Mouse (Mus musculus): ENCODE results near the gene Olfr750. TPM values are rescaled to one million over a fixed set of nuclear protein-coding genes. Genes with fewer than 3 reads are reported as not detected.

Olfr750 gene
- polyA plus RNA-seq, 3 experiments from 2014 or later, result 0.48 TPM; not detected in 2

DNA sequence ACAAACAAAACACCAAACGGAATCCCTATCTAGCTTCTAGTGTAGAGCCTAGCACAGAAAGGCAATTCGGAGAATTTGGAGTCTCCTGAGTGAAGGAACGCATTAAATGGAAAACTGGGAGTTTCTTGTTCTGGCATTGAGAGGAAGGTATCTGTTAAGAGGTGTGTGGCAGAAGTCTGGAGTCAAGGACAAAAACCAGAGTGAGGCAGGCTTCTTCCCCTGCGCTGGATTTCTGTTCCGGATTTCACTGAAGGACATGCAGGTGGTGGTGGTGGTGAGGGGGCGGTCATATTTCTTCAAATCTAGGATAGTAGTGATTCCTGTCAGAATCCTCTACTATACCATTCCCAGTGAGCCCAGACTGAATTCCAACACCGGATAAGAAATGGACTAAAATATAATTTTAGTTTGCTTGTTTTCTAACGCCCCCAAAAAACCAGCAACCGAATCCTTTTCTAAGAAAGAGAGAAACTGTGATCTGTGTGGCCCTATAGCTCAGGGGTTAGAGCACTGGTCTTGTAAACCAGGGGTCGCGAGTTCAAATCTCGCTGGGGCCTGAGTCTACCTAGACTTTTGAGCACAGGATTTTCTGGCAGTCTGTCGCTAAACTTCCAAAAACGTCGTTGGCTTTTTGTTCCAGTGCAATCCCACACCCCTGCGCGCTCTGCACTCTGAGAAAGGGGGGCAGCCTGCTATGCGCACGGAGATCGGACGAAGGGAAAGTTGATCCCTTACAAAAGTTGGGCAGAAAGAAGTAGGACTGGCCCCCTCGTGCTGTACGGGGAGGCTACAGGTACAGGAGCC, 14.1 kb upstream of the Olfr750 start:
- peak; percentile 7 for ATAC-seq

DNA sequence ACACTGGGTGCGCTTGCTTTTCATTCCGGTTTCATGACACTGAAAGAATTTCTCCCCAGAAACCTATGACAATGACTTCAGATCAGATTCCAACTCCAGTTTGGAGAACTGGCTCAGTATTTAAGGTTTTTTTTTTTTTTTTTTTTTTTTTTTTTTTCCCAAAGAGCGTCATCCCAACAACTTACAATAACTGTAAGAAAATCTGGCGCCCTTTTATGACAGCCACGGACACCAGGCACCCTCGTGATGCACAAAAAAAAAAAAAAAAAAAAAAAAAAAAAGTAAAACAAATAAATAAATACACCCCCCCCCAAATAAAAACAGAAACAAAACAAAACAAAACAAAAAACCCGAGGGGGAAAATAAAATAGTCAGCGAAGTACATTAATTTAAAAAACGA, 13.5 kb upstream of the Olfr750 start:
- no peak for ATAC-seq

DNA sequence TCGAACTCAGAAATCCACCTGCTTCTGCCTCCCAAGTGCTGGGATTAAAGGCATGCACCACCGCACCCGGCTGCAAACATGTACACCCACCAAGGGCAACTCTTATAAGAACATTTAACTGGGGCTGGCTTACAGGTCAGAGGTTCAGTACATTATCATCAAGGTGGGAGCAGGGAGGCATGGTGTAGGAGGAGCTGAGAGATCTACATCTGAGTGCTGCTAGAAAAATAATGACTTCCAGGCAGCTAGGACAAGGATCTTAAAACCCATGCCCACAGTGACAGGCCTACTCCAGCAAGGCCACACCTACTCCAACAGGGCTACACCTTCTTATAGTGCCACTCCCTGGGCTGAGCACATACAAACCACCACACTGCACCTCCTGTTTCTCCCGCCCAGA, 11.7 kb upstream of the Olfr750 start:
- no peak for ATAC-seq

DNA sequence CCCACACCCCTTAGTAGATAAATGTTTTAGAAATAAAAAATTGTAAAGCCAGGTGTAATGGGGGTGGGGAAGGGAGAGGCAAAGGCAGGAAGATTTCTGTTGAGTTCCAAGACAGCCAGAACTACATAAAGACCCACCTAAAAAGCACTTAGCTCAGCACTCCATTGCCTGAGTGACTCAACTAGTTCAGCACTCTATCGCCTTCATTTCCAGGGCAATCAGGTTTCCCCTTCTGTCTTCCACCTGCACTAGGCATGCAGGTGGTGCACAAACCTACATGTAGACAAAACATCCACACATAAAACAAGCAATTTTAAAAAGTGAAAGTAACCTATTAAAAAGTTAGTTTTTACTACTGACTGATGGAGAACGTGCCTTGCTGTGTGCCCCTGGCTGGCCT, 10.9 kb upstream of the Olfr750 start:
- ATAC-seq, result no peak

DNA sequence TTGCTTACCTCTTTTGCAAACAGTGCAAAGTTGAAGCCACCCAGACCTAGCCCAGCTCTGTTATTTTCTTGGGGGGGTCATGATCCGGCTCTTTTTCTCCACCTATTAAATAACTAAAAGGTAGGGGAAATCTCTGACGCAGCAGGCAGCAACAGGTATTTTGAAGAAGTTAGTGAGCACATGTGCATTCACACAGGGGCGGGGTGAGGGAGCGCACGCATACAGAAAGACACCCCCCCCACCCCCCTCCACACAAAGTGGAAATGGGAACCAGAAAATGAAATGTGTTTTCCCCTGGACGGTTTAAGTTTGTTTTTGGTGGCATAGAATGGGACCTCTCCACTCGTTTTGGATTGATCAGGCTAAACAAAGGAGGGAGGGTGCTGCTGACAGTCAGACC, 9.6 kb upstream of the Olfr750 start:
- ATAC-seq, result no peak

DNA sequence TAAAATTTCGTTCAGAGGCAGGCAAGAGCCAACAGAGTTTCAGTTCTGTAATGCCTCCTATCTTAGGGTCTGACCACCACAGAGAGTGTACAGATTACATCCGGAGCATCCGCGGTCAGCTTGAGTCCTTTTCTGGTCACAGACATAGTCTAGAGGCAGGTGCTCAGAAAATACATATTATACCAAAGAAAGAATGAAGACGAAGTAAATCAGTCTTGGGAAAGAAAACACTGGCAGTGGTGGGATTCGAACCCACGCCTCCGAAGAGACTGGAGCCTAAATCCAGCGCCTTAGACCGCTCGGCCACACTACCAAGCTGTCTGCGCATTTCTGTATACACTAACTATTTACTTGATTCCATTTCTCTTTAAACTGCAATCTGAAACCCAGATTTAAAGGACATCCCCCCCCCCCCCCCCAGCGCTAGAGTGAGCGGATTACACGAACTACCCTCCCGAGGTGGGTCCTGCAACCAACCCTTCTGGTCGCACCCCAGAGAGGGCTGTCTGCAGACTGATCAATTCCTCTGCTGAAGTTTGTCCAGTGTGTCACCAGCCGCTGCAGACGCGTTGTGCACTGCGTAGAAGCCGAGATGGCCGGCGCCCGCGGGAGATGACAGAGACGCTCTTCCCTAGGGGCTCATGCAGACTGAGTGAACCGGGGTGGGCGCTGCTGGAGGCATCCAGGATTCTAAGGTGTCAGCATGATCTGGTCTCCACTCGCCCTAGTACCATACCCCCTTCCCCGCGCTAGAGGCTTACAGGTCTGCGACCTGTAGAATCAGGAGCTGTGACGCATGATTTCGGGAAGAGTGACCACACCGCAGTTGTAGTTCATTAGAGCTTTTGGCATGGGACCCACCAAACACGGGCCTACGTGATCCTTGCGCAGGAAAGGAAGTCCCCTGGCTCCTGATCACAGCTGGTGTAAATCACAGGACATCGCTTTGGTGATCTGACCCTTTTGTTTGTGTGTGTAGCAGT, 8.7 kb upstream of the Olfr750 start:
- peak; percentile 71 for ATAC-seq

DNA sequence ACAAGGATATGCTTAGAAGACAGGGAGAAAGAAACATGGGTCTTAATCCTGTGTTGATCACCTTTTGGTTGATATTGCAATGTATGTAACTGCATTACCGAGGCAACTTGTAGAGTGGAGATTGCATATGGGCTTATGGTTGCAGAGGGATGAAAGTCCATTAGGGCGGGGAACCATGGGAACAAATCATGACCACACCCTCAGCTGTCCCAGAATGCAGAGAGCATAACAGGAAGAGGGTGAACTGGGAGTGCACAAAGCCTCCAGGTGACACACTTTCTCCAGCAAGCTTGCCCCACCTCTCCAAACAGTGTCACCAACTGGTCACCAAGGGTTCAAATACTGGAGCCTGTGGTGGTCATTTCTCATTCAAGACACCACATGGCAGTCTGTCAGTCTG, 6.8 kb upstream of the Olfr750 start:
- no peak for ATAC-seq

DNA sequence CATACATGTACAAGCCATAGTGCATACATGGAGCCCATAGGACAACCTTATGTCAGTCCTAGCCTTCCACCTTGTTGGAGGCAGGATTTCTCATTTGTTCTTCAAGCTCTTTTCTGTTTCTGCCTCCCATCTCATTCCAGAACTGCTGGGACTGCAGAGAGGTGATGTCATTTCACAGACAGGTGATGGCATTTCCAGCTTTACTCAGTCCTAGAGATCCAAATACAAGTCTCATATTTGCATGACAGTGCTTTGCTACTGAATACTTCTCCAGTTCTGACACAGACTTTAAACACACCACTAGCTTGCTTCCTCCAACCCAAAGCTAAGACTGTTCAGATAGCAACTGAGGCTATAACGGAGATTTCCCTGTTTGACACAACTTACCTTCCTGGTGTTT, 4.9 kb upstream of the Olfr750 start:
- no peak for ATAC-seq

DNA sequence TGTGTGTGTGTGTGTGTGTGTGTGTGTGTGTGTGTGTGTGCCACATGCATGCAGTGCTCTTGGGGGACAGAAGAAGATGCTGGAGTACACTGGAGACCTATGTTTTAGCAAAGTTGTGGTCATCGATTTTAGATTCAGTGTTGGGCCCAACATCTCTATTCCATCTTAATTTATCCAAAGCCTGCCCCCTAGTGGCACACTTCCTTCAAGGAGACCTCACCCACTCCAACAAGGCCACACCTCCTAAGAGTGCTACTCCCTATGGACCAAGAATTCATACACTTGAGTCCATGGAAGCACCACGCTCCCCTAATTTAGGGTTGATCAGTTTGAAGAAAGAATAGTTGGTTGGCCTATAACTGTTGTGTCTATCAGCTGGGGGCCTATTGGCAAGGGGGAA, 4.6 kb downstream of the Olfr750 start:
- no peak for ATAC-seq

DNA sequence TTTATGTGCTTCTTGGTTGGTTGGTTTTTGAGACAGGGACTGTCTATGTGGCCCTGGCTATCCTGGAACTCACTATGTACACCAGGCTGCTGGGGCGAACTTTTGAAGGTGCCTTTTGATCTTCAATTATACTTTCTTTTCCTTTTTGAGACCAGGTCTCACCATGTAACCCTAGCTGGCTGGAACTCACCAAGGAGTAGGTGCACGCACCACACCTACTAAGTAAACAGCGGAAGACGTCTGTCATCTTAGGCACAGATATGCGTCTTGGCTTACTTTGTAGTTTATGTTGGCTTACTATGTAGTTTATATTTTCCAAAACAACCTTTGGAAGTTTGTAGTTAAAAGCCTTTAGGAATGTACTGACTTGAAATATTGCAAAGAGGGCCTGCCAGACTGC, 5.3 kb downstream of the Olfr750 start:
- ATAC-seq, result no peak

DNA sequence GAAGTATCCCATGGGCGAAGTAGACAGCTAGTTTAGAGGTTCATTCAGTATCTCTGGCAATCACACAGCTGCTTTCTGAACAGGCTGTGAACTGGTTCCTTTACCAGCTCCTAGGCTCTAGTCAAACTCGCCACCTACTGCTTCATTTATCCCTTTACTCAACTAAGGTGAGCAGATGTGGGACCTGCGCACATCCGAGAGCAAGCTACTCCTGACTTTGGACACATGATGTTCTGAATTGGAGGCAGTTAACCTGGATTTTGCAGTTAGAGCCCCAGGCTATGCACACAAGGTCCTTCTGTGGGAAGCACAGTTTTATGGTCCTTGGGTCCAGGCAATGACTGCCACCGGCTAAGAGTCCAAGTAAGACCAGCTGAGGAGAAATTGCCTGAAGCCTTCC, 13.5 kb downstream of the Olfr750 start:
- no peak for ATAC-seq

DNA sequence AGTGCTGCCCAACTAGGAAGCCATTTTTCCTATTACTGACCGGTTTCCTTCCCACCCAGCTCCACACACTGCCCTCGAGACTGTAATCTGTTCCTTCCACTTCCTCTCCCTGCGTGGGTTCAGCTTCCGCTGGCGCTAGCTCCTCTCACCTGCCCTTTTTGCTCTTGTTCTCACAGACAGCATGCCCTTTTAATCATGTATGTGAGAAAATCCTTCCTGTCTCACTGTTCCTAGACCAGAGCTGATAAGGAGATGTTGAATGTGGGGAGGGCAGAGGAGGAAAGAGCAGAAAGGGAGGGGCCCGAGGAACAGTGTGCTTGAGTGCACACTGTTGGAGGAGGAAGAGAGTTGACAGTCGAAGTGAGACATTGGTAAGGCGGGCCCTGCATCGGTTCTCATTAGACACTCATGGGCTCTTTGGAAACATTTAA, 16.8 kb downstream of the Olfr750 start, which contains the start of gene Rnase12:
Rnase12 (minus strand) TSS at position 261 of the 431 bp plus-strand sequence.
- peak; percentile 60 for ATAC-seq

DNA sequence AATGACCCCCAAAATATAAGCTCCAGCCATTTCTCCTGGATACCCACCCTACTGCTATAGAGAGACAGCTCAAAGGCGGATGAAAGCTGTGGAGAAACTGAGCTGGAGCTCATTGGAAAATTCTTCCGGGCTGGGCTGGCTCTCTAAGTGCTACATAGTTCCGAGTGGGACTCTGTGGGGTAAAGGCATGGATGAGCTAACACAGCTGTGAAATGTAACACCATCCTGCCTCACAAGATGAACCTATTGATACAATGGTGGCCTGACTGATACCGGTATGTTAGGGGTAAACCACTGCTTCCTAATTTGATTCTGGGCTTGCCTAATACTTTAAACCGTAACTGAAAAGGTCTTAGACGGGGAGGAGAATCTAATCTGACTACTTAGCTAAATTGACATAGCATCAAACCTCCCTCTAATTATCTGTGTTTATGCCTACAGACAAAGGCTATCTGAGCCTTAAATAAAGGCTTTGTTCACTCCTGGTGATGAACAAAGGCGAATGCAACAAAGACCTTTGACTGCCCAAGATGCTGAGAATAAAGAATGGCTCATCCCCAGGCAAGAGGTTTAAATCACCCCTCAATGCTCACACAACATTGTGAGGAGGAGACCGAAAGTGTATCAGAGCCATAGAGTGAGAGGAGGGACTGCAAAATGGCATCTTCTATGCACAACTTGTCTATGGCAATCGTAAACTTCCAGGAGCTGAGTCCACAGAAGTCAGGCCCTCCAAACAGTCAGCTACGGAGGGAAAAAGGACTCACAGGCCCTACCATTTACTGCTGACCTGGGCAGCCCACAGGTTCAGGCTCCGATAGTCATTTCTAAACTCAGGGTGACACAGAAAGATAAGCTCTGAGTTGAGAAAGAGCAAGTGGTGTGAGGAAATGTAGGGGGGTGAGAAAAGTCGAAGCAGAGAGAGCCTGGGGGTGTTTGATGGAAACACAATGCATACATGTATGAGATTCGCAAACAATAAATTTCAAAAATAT, 19.7 kb downstream of the Olfr750 start:
- ATAC-seq, result no peak

DNA sequence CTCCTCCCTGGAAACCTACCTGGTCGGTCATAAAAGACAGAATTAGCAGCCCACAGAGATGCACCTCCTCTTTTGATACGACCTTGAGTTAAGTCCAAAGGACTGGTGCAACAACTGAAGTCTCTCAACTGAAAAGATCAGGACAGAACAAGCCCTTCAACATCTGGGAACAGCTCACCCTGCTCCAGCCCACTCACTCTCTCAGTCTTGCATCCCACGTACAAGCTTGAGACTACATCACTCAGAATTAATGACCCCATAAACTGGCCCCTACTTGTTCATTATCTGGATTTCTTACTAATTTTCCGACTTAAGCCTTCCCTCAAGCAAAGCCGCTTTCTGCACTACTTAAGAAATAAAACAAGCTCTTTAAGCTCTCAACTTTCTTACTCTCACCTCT, 21.1 kb downstream of the Olfr750 start:
- ATAC-seq, result no peak

DNA sequence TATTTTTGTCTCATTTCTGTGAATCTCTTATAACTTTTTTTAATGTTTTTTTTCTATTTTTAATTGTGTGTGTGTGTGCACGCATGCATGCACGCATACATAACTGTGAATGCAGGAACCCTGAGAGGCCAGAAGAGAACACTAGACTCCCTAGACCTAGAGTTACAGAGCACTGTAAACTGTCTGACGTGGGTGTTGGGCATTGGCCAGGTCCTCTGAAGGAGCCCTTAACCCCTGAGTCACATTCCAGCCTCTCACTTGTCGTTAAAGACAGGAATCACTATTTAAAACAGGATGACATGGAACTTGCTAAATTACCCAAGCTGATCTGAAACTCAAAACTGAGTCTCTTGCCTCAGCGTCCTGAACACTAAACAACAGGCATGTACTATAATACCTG, 22.3 kb downstream of the Olfr750 start:
- no peak for ATAC-seq

DNA sequence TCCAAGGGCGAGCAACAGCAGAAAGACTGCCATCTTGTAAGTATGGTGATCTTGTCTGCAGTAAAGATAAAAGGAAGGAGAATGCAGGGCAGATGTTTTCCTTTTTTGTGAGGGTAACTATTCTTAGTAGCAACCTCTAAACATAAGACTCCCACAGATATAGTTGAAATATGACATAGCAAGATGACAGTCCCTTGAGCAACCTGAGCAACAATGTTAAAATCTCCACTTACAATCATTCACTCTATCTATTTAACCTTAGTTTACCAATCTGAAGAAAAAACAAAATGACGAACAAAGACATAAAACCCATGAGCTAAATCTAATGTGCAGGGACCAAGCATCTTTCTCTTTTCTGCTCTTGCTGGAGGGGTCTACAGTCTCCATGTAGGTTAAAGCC, 24.2 kb downstream of the Olfr750 start, which contains the start of gene Rnase11:
Rnase11 (minus strand) TSS at position 101 of the 400 bp plus-strand sequence.
- no peak for ATAC-seq

DNA sequence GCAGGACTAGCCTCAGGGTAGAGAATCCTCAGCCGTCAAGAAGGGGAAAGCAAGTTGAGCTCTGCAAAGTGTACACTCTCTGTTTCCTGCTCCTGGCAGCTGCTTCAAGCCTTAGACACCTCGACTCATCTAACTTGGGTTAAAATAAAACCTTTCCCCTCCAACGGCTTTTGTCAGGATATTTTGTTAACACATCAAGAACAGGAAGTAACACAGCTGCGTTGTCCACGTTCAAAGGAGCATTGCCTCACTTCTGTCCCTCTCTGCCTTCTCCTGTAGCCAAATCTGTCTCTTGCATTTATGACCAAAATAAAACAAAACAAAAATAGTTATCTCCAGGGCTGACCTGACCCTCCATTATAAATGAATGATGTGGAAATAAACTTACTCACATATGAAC, 26.4 kb downstream of the Olfr750 start:
- ATAC-seq, result no peak

DNA sequence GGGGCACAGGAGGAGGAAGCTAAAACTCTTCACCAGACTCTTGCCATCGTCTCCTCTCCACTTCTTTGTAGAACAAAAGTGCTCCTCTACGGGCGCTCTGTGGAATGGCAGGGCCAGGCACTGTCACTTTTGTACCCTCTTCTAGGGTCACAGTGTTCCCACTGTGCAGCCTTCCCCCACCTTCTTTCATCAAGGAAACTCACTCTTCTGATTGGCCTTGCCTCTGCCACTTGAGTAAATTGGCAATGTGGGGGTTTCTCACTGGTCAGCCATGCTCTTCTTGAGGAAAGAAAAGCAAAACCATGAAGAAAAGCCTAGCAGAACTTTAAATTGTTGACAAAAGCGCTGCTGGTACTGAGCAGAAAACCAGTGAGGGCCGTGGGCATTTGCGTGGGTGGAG, 32.5 kb downstream of the Olfr750 start, which contains the start of gene Rnase9:
Rnase9 (minus strand) TSS at position 101 of the 400 bp plus-strand sequence.
- ATAC-seq, result no peak

DNA sequence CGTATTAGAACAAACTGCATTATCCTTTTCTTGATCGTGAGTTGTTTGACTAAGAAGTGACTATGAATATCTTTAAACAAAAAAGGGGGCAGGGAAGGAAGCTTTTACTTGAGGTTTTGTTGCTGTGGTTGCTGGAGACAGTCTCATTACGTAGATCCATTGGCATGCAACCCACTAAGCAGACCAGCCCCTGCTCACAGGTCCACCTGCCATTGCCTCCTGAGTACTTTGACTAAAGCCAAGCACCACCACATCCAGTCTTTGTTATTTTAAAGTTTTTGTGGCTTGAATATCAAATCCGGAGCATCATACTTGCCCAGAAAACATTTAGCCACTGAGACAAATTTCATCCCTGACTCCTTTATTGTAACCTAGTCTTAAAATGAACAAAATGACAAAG, 38.0 kb downstream of the Olfr750 start:
- no peak for ATAC-seq

DNA sequence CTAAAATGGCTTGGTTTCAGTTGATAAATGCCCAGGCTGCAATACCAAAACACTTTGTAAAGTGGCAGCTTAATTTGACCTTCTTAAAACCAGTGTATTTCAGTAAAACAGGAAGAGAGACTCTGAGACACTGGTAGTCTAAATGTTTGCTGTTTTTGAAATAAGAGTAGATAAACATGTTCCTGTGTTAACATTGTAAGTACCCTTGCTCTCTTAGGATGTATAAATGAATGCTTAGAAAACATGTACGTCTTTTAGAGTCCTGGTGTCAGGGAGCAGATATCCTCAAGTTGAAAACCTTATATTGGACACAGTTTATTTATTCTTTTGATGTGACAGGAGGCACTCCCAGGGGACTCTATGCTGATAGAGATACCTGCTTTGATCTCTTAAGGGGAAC, 39.0 kb downstream of the Olfr750 start:
- ATAC-seq, result no peak

DNA sequence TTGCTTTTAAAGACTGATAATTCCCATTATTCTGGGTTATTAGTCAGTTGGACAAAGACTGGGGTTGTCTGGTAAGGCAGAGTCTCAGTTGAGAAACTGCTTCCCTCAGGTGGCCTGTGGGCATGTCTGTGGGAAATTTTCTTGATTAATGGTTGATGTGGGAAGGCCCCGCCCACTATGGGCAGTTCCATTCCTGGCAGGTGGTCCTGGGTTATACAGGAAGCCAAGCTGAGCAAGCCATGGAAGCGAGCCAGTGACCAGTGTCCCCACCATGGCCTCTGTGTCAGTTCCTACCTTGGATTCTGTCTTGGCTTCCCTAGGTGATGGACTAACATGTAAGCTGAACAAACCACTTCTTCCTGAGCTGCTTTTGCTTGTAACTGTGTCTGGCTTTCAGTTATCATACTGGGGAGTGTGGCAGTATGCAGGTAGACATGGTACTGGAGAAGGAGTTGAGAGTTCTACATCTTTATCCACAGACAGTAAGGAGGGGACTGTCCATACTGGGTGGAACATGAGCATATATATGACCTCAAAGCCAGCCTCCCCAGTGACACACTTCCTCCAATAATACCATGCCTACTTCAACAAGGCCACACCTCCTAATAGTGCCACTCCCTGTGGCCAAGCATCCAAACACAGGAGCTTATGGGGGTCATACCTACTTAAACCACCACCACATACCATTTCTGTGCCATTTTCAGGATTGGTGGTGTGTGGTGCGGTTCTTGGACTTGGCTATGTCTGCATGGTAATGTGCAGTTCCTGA, 46.7 kb downstream of the Olfr750 start:
- no peak for ATAC-seq
